Mouse (Mus musculus): ENCODE data around the gene Sapcd1.

Sapcd1 gene

DNA sequence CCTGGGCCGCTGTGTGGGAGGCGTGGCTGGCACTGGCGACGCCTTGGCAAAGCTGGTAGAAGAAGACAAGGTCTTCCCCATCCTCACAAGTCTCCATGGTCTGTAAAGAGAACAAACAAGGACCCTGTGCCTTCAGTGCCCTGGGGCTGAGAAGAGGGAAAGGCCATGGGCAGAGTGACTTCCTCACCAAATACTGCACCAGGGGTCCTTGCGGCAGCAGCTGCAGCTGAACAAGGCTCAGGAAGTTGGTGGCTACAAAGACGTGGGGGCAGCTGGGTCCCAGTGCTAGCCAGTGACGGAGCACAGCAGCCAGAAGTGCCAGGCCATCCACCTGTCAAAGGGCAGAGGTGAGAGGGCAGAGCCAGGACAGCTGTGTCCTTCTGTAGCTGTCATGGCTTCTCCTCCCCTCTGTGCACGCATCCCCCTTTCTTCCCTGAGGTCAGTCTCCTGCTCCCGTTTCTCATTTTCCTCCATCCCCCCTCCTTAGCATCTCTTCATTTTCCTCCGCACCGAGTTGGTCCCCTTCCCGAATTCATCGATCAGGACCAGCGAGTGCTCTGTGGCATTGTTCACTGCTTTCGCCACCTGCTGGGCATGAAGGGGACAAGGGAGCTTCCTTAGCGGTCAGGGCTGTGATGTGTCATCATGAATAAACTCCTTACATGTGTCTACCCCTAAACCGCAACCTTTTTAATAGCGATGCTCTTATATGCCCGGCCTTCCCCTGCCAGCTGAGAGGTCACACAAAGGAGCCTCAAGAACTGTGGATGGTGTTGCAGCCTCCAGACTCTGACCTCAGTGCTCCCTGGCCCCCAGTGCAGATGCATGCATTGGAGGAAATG is 2.1 kb upstream of the Sapcd1 start:
- no peak for DNase-seq (ENCODE audit: low spot score in 2 of 2)

GRCm38 (mm10) chr17:35028315-35028714 is 499 bp upstream of the Sapcd1 start:
- DNase-seq (ENCODE audit: low spot score in 2 of 2), result no peak

- no peak for DNase-seq (ENCODE audit: low spot score in 2 of 2)
Measured at GRCm38 (mm10) chr17:35026206-35026605, 1.6 kb downstream of the Sapcd1 start.

DNA sequence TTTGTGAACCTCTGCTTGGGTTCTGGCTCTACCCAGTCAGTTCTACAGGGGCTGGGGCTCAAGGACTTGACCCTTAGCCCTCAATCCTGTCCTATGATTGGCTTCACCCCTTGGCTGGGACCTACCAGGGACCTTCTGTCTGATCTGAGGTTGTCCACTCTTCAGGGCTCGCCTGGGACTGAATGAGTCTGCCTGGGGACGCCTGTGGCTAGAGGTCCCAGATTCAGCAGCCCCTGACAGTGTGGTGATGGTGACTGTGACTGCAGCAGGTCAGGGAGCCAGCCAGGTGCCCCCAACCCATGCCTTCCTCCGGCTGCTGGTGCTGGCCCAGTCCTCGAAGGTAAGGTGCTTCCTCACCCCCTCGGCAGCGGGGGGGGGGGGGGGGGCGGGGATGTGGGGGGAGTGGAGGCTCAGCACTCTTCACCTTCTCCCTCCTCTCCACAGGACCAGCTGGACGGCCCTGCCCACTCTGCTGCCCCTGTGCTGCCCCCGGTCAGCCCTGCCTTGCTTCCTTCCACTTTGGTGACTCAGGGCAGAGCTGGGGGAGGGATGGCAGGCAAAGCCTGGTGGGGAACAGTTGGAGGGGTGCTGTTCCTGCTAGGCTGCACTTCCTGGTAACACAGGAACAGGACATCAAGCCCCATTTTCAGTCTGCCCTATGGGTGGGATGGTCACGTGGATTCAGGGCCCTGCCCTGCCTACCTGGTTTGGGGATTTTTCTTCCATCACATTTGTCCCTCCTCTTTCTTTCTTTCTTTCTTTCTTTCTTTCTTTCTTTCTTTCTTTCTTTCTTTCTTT is 2.9 kb downstream of the Sapcd1 start:
- DNase-seq (ENCODE audit: low spot score in 2 of 2), result no peak

- DNase-seq (ENCODE audit: low spot score in 2 of 2), result no peak
Measured at GRCm38 (mm10) chr17:35024261-35024660, 3.6 kb downstream of the Sapcd1 start.

DNA sequence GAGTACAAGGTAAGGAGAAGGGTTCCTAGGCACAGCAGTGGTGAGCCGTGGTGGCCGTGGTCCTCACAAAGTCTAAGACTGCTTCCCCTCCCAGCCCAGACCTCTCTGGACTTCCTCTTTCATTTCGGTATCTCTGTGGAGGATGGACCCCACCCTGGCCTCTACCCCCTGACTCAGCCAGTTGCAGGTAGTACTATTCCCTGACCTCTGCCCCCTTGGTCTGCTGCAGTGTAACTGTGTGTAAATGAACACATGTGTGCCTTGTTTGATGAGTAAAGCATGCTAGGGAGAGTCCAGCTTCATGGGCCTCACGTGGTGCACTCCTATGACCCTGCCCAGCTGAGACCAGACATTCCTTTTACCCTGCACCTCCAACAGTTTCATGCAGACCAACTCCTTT is 4.1 kb downstream of the Sapcd1 start:
- no peak for DNase-seq (ENCODE audit: low spot score in 2 of 2)

- DNase-seq (ENCODE audit: low spot score in 2 of 2), result no peak
Measured at GRCm38 (mm10) chr17:35023221-35023620, 4.6 kb downstream of the Sapcd1 start.

GRCm38 (mm10) chr17:35022541-35023060 is 5.2 kb downstream of the Sapcd1 start:
- DNase-seq (ENCODE audit: low spot score in 2 of 2), result no peak

GRCm38 (mm10) chr17:35021842-35022477 is 5.9 kb downstream of the Sapcd1 start:
- no peak for DNase-seq (ENCODE audit: low spot score in 2 of 2)

- peak; percentile 87 to 88 for DNase-seq (ENCODE audit: low spot score in 2 of 2)
Measured at GRCm38 (mm10) chr17:35021163-35021808, 6.5 kb downstream of the Sapcd1 start.

- DNase-seq (ENCODE audit: low spot score in 2 of 2), result no peak
Measured at GRCm38 (mm10) chr17:35020551-35020950, 7.3 kb downstream of the Sapcd1 start.

- DNase-seq (ENCODE audit: low spot score in 2 of 2), result no peak
Measured at GRCm38 (mm10) chr17:35019894-35020293, 7.9 kb downstream of the Sapcd1 start.

DNA sequence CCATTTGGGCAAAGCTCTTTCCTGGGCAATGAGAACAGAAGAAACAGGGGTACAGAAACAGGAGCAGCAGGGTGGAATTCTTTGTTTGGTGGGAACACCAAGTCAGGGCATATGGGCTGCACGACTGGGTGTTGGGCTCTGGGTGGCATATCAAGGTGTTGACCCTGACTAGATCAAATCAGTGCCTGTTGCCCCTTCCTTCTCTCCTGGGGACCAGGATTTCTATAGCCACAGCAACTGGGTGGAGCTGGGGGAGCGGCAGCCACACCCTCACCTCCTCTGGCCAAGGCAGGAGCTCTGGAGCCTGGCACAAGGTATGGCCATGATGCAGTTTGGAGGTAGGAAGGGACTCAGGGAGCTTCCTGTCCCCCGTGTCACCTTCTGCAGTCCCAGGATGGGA is 9.6 kb downstream of the Sapcd1 start:
- DNase-seq (ENCODE audit: low spot score in 2 of 2), result no peak

DNA sequence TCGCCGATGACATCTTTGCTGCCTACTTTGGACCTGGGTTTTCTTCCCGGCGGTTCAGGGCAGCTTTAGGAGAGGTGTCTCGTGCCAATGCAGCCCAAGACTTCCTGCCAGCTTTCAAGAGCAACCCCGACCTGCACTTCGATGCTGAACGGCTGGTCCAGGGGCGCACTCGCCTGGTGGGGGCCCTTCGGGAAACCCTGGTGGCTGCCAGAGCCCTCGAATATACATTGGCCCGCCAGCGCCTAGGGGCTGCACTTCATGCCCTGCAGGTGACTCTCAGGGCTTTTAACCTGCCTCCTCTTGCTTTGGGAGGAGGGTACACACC is 10.1 kb downstream of the Sapcd1 start:
- no peak for DNase-seq (ENCODE audit: low spot score in 2 of 2)

DNA sequence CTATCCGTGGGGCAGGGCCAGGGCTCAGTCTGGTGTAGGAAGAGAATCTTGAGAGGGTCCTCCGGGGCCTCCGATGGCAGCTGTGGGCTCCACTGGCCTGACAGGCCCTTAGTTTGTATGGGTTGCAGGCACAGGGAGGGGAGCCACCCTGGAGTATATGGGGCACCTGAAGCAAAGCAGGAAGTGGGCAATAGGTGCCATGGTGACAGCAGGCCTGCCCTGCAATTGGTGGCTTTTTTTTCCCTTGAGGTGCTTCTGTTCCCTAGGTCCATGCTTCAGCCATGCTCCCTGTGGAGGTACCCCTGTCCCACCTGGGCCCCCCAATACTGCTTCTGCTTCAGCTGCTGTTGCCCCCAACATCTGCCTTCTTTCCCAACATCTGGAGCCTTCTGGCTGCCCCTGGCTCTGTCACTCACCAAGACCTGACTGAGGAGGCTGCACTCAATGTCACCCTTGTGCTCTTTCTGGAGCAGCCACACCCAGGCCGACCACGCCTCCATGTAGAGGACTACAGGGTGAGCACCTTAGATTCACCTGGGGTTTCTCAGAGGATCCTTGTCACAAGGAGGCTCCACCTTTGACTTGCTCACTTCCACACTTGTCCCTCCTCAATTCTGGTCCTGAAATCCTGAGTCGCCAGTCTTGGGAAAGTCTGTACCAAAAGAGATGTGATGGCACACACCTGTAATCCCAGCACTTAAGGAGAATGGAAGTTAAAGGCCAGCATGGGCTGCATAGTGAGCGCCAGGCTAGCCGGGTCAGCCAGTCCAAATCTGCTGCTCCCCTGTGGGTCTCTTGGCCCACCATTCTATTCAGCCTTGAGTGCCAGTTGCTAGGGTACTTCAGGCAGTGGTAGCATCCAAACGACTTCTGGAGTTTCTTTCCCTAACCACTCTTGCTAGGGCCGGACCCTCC is 10.8 kb downstream of the Sapcd1 start:
- DNase-seq (ENCODE audit: low spot score in 2 of 2), result no peak

DNA sequence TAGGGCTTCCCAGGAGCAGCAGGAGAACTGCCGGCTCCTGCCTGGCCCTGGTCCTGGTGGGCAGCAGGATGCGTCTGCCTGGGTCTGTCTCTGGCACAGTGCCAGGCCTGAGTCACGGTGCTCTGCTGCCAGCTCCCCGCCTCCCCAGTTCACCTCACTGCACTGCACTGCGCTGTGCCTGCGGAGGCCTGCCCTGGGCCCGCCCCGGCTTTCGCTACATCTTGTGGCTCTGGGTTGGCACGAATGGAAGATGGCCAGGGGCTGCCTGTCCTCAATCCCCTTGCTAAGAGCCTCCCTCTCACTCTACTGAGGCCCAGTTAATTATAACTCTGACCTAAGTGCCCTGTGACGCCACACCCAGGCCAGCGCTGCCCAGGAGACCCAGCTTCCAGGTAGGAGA is 11.4 kb downstream of the Sapcd1 start, which contains the start of gene Vwa7:
TSS of gene Vwa7 (plus strand) at position 204 of the 400 bp plus-strand sequence.
- DNase-seq (ENCODE audit: low spot score in 2 of 2), result no peak

DNA sequence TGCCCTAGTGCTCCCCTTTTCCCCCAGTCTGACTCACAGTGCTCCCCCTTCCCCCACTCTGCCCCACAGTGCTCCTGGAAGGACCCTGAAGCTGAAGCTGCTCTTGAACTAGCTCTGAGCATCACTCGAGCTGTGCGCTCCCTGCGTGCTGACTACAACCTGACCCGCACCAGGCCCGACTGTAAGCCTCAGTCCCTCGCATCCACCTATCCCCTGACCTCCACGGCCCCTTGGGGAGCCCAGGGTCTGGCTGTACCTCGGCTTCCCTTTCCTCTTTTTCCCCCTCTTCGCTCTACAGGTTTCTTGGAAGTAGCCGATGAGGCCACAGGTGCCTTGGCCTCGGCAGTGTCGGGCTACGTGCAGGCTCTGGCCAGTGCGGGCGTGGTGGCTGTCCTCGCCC is 12.5 kb downstream of the Sapcd1 start:
- DNase-seq (ENCODE audit: low spot score in 2 of 2), result no peak

GRCm38 (mm10) chr17:35013221-35013620 is 14.6 kb downstream of the Sapcd1 start:
- no peak for DNase-seq (ENCODE audit: low spot score in 2 of 2)

- DNase-seq (ENCODE audit: low spot score in 2 of 2), result no peak
Measured at GRCm38 (mm10) chr17:35012430-35012829, 15.4 kb downstream of the Sapcd1 start.

DNA sequence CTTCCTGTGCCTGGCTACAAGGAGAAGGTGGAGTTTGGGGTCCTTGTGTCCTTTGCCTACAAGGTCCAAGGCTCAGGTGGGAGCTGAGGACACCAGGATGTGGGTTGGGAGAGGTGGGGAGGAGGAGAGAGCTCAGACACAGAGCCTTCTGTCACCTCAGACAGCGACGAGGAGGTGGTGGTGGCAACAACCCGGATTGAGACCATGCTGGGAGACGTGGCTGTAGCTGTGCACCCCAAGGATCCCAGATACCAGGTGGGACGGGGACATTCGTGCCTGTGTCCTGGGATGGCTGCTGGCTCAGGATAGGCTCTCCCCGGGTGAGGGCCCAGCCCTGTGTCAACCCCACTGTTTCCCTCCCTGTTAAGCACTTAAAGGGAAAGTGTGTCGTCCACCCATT is 16.4 kb downstream of the Sapcd1 start:
- DNase-seq (ENCODE audit: low spot score in 2 of 2), result no peak

DNA sequence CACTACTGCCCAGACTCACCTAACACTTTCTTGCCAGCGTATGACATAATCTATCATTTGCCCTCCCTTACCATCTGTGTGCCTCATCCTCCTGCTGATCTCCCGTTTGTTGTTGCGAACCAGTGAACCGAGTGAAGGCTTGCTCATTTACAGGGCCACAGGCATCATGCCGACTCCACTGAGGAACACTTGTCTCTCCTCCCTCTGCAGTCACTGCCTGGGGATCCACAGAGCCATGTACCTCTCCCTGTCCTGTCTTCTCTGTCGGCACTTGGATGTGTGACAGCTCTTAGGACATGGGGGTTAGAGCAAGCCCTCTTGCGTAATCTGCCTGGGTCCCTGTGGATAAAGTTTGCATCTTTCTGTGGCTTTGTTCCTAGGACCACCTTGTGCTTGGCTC is 18.2 kb downstream of the Sapcd1 start:
- no peak for DNase-seq (ENCODE audit: low spot score in 2 of 2)

Measured in frontal cortex, postnatal 36 days (tissue).